Mouse (Mus musculus): ENCODE results near the gene Snx27.
A peak's percentile ranks its signal among the peaks of the same experiment; 100 is the strongest.

Snx27 gene

GRCm38 (mm10) chr3:94567242-94567641 lies 15.3 kb downstream of the Snx27 start:
- no peak for DNase-seq (ENCODE audit: low read depth, low spot score)

- peak; percentile 23 for DNase-seq (ENCODE audit: low read depth, low spot score)
Measured at GRCm38 (mm10) chr3:94565557-94565956, 17.0 kb downstream of the Snx27 start.

- no peak for DNase-seq (ENCODE audit: low read depth, low spot score)
Measured at GRCm38 (mm10) chr3:94565127-94565526, 17.4 kb downstream of the Snx27 start.

GRCm38 (mm10) chr3:94564356-94565010 lies 18.0 kb downstream of the Snx27 start:
- DNase-seq (ENCODE audit: low read depth, low spot score): no peak

DNA sequence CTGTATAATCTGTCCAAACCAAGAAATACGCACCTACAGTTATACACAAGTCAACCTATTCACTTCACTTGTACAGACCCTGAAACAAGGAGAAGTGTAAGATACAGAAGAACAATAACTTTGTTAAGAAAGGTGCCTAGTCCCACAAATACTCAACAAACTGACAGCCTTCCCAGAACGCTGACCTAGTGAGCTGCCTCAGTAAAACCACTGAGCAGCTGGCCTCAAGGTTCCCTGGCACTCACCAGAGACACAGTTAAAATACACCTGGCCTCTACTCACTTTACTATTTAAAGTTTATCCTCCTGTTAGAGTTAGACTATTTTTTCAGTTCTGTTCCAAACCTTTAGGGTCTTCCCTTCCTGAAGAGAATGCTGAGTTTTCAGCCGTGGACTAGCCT lies 19.4 kb downstream of the Snx27 start:
- DNase-seq (ENCODE audit: low read depth, low spot score): no peak

DNA sequence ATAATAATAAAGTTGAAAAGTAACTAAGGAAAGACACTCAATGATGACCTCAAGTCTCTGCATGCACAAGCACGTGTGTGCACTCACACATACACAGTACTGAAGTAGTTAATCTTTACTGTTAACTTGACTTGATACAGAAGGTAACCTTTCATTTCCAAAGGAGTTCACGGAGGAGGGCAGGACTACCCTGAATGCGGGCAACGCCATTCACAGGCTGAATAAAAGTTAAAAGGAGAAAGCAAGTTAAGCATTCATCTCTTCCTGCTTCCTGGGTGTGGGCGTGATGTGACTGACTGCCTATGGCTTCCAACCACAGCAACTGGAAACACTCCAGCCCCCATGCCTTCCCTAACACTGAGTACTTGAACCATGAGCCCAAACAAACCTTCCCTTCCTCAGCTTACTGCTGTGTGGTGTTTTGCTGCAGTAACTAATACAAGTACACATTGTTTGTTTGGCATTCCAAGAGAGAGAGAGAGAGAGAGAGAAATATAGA lies 22.5 kb downstream of the Snx27 start:
- peak; percentile 16 for DNase-seq (ENCODE audit: low read depth, low spot score)

- no peak for DNase-seq (ENCODE audit: low read depth, low spot score)
Measured at GRCm38 (mm10) chr3:94549041-94549440, 33.5 kb downstream of the Snx27 start.

- DNase-seq (ENCODE audit: low read depth, low spot score): peak; percentile 7
Measured at GRCm38 (mm10) chr3:94537187-94537586, 45.3 kb downstream of the Snx27 start.

DNA sequence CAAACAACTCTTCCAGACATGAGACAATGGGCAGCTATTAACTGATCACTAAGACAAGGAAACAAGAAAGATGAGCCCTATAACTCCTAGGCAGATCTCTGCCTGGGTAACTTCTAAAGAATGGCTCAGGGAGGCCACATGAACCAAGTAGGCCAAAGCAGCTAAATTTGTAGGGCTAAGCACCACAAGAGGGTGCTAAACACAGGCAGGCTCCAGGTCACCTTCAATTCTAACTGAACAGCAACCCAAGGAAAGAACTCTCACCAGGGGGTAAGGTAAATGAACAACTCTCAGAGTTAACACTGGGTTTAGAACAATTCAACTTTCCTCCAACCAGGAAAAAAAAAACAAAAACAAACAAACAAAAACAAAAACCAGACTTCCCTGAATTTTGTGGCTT lies 48.5 kb downstream of the Snx27 start:
- peak; percentile 77 for DNase-seq (ENCODE audit: low read depth, low spot score)

DNA sequence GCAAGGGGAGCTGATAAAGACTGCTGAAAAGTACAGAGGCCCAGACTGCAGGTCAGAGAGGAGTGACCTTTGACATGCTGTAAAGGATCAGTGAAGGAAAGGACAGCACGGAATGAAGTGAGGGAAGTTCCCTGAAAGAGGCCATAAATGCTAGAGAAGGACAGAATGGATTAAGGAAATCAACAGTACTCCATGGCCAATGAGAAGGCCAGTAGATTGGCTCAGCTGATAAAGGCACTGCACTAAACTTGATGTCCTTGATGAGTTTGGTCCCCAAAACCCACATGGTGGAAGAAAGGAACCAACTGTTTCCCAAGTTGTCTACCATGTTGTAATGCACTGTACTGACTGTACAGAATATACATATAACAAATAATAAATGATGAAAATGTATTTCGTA lies 55.8 kb downstream of the Snx27 start:
- no peak for DNase-seq (ENCODE audit: low read depth, low spot score)

DNA sequence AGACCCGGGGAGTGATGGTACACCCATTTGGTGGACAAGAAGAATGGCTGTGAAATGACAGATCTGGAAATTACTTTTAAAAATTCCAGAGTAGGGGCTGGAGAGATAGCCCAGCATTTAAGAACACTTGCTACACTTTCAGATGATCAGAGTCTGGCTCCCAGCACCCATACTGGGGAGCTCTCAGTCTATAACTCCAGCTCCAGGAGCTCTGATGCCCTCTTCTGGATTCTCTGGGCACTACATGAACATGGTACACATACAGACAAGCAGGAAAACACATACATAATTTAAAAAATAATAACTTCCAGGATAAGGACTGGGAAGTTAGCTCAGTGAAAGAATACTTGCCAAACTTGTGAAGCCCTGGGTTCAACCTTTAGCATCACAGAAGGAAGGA lies 75.9 kb downstream of the Snx27 start:
- DNase-seq (ENCODE audit: low read depth, low spot score): peak; percentile 43

DNA sequence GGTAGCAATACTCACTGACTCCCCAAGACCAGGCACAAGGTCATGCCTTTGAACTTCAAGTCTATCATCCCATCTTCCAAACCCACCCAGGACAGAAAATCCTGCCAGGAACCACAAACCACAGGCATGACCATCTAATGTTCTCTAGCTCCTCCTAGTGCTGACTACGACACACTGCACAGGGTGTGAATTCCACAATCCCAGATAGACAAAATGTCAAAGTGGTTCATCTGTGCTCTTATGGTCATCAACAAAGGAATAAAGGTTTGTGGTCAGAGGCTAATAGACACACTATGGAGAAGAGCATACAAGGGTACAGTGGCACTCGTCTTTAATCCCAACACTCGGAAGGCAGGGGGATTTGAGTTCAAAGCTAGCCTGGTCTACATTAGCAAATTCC lies 80.3 kb downstream of the Snx27 start:
- peak; percentile 42 for DNase-seq (ENCODE audit: low read depth, low spot score)

GRCm38 (mm10) chr3:94497162-94497561 lies 85.4 kb downstream of the Snx27 start:
- DNase-seq (ENCODE audit: low read depth, low spot score): no peak

DNA sequence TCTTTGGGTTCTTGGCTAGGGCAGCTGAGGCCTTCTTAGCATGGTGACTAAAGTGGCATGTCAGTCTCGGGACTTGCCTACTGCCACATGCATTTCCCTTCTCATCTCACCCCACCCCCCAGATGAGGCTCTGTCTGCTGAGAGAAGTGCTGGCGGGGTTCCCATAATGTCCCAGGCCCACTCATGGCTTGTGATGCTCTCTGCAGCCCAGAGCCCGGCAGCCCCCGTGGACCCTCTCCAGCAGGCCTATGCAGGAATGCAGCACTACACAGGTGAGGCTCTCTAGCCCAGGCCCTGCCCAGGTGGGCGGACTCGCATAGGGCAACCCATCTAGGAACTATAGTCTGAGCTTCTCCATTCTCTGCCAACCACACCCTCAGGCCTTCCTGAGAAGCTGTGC lies 94.9 kb downstream of the Snx27 start:
- no peak for DNase-seq (ENCODE audit: low read depth, low spot score)

GRCm38 (mm10) chr3:94485922-94486321 lies 96.6 kb downstream of the Snx27 start:
- no peak for DNase-seq (ENCODE audit: low read depth, low spot score)

- DNase-seq (ENCODE audit: low read depth, low spot score): peak; percentile 60
Measured at GRCm38 (mm10) chr3:94483790-94484439, 98.6 kb downstream of the Snx27 start.

DNA sequence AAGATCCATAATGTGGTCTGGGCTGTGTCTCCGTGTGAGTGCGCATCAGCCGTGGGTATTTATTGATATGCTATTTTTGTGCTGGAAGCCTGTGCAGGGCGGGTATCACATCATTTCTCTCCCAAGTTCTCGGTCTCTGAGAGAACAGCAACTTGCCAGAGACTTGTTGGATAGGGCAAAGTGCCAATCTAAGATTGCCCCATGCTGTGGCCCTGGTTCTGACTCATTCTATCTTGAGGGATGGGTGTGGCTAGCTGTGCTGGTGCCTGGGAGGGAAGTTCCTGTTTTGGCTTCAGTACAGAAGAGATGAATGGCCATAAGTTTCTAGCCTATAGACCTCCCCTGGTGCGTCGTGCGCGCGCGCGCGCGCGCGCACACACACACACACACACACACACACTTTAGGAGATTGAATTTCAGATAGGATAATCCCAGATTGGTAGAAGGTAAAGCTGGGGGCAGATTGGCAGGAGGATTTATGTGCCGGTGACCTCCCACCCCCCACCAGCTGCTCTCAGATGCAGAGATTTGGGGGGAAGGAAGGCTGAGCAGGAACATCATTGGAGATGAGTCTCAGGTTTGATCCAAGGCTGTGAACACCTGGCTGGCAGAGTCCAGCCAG lies 99.6 kb downstream of the Snx27 start:
- DNase-seq (ENCODE audit: low read depth, low spot score): no peak

DNA sequence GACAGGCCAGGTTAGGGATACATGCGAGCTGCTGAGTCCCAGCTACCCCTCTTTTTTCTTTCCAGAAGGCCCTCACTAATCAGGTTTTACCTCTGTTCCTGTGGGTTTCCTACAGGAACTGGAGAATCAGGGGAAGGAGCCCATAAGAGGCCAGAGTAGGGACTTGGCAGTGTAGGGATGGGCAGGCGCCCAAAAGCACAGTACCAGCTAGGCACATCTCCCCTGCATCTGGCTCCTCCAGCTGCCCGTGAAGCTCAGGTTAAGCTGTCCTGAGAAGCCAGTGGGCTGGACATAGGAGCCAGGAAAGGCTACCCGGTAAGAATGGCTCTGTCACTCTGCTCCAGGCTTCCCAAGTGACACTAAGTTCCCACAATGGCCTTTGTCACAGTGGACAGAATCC lies 101.1 kb downstream of the Snx27 start:
- no peak for DNase-seq (ENCODE audit: low read depth, low spot score)

- no peak for DNase-seq (ENCODE audit: low read depth, low spot score)
Measured at GRCm38 (mm10) chr3:94480291-94480884, 102.1 kb downstream of the Snx27 start, which contains the start of gene Riiad1. Gene Riiad1 (minus strand): TSS chr3:94480341.

DNA sequence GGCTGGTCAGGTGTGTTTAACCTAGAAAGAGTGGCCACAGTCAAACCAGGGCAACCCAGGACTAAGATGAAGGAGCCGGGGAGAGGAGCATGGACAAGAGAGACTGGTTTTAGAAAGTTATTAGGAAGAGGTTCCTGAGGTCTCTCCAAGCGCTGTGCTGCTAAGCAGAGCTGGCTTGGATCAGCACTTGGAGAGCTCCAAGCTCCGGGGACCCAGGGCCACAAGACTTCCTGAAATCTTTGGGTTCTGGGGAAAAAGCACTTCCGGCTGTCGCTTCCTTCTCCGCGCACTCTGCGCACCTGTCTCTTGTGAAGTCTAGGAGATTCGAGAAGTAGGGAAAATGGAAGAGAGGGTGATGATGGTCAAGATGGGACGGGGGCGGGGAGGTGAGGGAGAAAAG lies 103.0 kb downstream of the Snx27 start:
- DNase-seq (ENCODE audit: low read depth, low spot score): peak; percentile 50

DNA sequence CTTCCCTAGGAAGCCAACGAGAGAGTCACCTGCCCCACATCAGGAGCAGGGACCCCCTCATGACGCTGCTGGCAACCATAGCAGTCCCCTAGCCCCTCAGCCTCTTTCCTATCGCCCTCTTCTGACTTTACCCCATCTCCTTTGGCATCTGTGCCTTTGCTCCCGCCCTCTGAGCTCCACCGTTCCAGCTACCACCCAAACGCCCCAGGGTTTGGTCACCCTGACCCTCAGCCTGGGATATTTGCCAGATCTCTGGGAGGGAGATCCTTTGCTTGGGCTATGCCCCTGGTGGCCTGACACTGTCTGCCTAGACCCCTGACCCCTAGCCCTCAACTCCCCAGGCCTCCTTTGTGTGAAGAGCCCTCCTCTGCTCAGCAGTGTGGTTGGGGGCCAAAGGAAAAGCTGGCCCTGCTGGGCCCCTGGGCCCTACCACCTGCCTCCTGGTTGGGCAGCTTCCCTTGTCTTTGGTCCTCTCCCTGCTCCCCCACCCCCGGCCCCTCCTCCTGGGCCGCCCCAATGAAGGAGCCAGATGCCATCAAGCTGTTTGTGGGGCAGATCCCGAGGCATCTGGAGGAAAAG lies 103.8 kb downstream of the Snx27 start:
- DNase-seq (ENCODE audit: low read depth, low spot score): no peak

GRCm38 (mm10) chr3:94477981-94478422 lies 104.5 kb downstream of the Snx27 start, which contains the start of gene Celf3:
Gene Celf3 (plus strand): TSS chr3:94478295.
- peak; percentile 40 for DNase-seq (ENCODE audit: low read depth, low spot score)

Measured in ZHBTc4 (cell line).